Comparison of ENCODE assay signal across 8 mouse cellular contexts in genomic region chr14:76466641-76467323, GRCm38 (mm10). TPM values are rescaled to one million over a fixed set of nuclear protein-coding genes. Genes with fewer than 3 reads are reported as not detected.
A peak's percentile ranks its signal among the peaks of the same experiment; 100 is the strongest.
DNase-seq lines count a peak whose midpoint lies in the region; ATAC-seq and TF ChIP-seq lines count a peak whose summit lies in the region.

No protein-coding gene starts in this region.

- peak overlapping the region; percentile 41; the same call in 1 of the 2 replicates for H3K9ac ChIP-seq in ES-Bruce4 (ENCODE audit: low read depth, poor library complexity, severe bottlenecking)
- H3K9ac ChIP-seq in forebrain, embryonic 15.5 days (replicated peaks): no peak overlapping the region
- peak overlapping the region; percentile 40 for H3K9ac ChIP-seq in lung, embryonic 16.5 days (ENCODE audit: low read length)

- TF ChIP-seq CTCF in ES-Bruce4 (IDR thresholded peaks at IDR 0.05; ENCODE audit: low read depth, low read length): peak; percentile 77

- DNase-seq in c-Kit-positive CD71-positive TER-119-positive erythroid progenitor cells, embryonic 14.5 days (ENCODE audit: low spot score): peak; percentile 57
- DNase-seq in heart, postnatal 25 days (ENCODE audit: low spot score): peak; percentile 29
- peak; percentile 79 for DNase-seq in layer of hippocampus, adult 11-12 months (ENCODE audit: low spot score)
- DNase-seq in ovary, postnatal 36 days (ENCODE audit: low spot score): peak; percentile 77
- DNase-seq in thymus, postnatal 36 days: peak; percentile 70 to 77

- peaks cover 4% of the 10 kb centered on the region for H3K4me1 ChIP-seq in ES-Bruce4 (ENCODE audit: control insufficient read depth, insufficient read depth, low read length)
- H3K4me1 ChIP-seq in forebrain, embryonic 15.5 days: peaks cover 35% of the 10 kb centered on the region
- peaks cover 34% of the 10 kb centered on the region for H3K4me1 ChIP-seq in lung, embryonic 16.5 days (replicated peaks; ENCODE audit: control insufficient read depth, insufficient read depth, low read length)

- no peaks in the 10 kb centered on the region for H3K9me3 ChIP-seq in ES-Bruce4 (replicated peaks; ENCODE audit: control insufficient read depth, insufficient read depth, low read length, poor library complexity, severe bottlenecking)
- no peaks in the 10 kb centered on the region for H3K9me3 ChIP-seq in forebrain, embryonic 15.5 days
- H3K9me3 ChIP-seq in lung, embryonic 16.5 days (ENCODE audit: control insufficient read depth, low read length): no peaks in the 10 kb centered on the region

- H3K27ac ChIP-seq in ES-Bruce4 (ENCODE audit: insufficient read depth, low read length): no peak overlapping the region
- no peak overlapping the region for H3K27ac ChIP-seq in forebrain, embryonic 15.5 days (replicated peaks)
- H3K27ac ChIP-seq in lung, embryonic 16.5 days (ENCODE audit: low read length): no peak overlapping the region

- peak overlapping the region; percentile 37; the same call in 1 of the 2 replicates for H3K4me3 ChIP-seq in ES-Bruce4 (ENCODE audit: low read depth, low read length)
- H3K4me3 ChIP-seq in forebrain, embryonic 15.5 days: no peak overlapping the region
- no peak overlapping the region for H3K4me3 ChIP-seq in lung, embryonic 16.5 days (ENCODE audit: low read length)

- no peak overlapping the region for H3K4me2 ChIP-seq in forebrain, embryonic 15.5 days (replicated peaks)
- no peak overlapping the region for H3K4me2 ChIP-seq in lung, embryonic 16.5 days (ENCODE audit: low read depth, low read length)

- peak; percentile 87 for ATAC-seq in forebrain, embryonic 15.5 days (replicated peaks)
- peak; percentile 66 for ATAC-seq in lung, embryonic 16.5 days (ENCODE audit: low read depth)

- 25% methylated on average over 18 of the region's 18 CpGs for WGBS in forebrain, embryonic 15.5 days
- 32% methylated on average over 18 of the region's 18 CpGs for WGBS in lung, embryonic 16.5 days

- no peak for TF ChIP-seq POLR2A in ES-Bruce4 (IDR thresholded peaks at IDR 0.05; ENCODE audit: insufficient read depth, low read length)

- no peaks in the 10 kb centered on the region for H3K36me3 ChIP-seq in ES-Bruce4 (ENCODE audit: control insufficient read depth, insufficient read depth, low read length, poor library complexity, severe bottlenecking)
- H3K36me3 ChIP-seq in forebrain, embryonic 15.5 days: 0 out of 2 replicates have a peak, but pooled peaks cover 2% of the 10 kb centered on the region
- H3K36me3 ChIP-seq in lung, embryonic 16.5 days (ENCODE audit: control insufficient read depth, insufficient read depth, low read length): no peaks in the 10 kb centered on the region

- intact Hi-C loops in heart, postnatal 25 days (cut with DNase I): loop anchor here (5.0 kb wide), 1 partner anchor 49 kb away; no protein-coding TSS in a partner anchor

- H3K27me3 ChIP-seq in ES-Bruce4 (ENCODE audit: control insufficient read depth, insufficient read depth, low read length, poor library complexity, severe bottlenecking): no peaks in the 10 kb centered on the region
- H3K27me3 ChIP-seq in forebrain, embryonic 15.5 days: no peaks in the 10 kb centered on the region
- no peaks in the 10 kb centered on the region for H3K27me3 ChIP-seq in lung, embryonic 16.5 days (ENCODE audit: control insufficient read depth, insufficient read depth, low read depth, low read length)

- no peak for TF ChIP-seq EP300 in ES-Bruce4 (IDR thresholded peaks at IDR 0.05; ENCODE audit: insufficient read depth, low read depth, low read length)

RNA-seq across cellular contexts. Expression of gene Tsc22d1, which starts 52.0 kb away (rescaled TPM):
- 258 and 261 TPM in 2 replicates for polyA plus RNA-seq in ES-Bruce4 (2011; ENCODE audit: insufficient read depth, insufficient read length, low read depth, missing spikeins)
- polyA plus RNA-seq in forebrain, embryonic 15.5 days (2015; fragmentation: Nextera tagmentation; extraction: Ambion mirVana): 711 and 729 TPM in 2 replicates
- total RNA-seq in heart, postnatal 25 days (2021): 100 to 1,000 TPM; 442 to 477 TPM
- polyA plus RNA-seq in lung, embryonic 16.5 days (2015; fragmentation: Nextera tagmentation; extraction: Ambion mirVana): 737 and 792 TPM in 2 replicates

Comparison
In these comparisons a context has a peak if more than half of its experiments do, and no peak if none do; other contexts are left out.
1. DNase-seq: peak in every context shown above with its lines; median percentile 79 in layer of hippocampus, adult 11-12 months; 77 in ovary, postnatal 36 days; 74 in thymus, postnatal 36 days; 57 in c-Kit-positive CD71-positive TER-119-positive erythroid progenitor cells, embryonic 14.5 days; 29 in heart, postnatal 25 days.